Comparison of ENCODE assay signal across 30 mouse cellular contexts in the genomic region with DNA sequence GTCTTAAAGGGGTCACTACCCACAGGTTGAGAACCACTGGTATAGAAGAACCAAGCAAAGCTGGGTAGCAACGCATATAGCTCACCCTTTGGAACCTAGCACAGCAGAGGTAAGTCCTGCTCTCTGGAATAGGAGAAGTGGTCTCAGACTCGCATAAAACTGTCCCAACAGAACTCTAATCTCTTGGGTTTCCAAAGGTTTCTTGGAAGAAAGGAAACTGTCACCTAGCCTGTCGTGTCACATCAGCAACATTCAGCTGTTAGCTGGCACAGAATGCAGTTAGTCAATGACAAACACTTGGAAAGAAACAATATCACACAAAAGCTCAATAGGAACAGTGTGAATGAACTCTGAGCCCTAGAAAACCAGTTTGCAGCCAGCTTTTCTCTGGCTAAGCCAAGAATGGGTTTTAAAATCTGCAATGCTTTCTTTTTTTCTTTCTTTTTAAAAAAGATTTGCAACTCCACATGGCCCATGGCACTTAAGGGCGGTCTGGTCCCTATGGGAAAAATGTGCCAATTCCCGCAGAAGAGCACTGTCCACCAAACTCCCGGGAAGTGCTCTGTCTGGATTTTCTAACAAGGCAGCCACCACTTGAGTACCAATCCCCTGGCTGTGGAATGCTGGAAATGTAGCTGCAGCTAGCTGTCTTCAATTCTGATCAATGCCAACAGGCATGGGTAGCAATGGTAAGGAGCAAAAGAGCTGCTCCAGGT. TPM values are rescaled to one million over a fixed set of nuclear protein-coding genes. Genes with fewer than 3 reads are reported as not detected.
DNase-seq lines count a peak whose midpoint lies in the region; ATAC-seq and TF ChIP-seq lines count a peak whose summit lies in the region.
"Had no signal": no experiment of that assay in that cellular context is flagged by ENCODE, and none has a peak within 500 bp of the region (broad histone marks: within the 10 kb centered on the region; RNA-seq: fewer than 3 reads in every experiment).

No protein-coding gene starts in this region.

- H3K9me3 ChIP-seq in forebrain, embryonic 10.5 days, result no peaks in the 10 kb centered on the region
- no peaks in the 10 kb centered on the region for H3K9me3 ChIP-seq in forebrain, embryonic 11.5 days (ENCODE audit: control insufficient read depth, low read length)
- H3K9me3 ChIP-seq in forebrain, embryonic 12.5 days, result no peaks in the 10 kb centered on the region
- H3K9me3 ChIP-seq in forebrain, postnatal 0 days (ENCODE audit: low read length), result no peaks in the 10 kb centered on the region
- H3K9me3 ChIP-seq: G1E; heart, embryonic 10.5 days; heart, embryonic 15.5 days; hindbrain, embryonic 12.5 days; limb, embryonic 13.5 days; liver, embryonic 13.5 days had no signal

- H3K79me2 ChIP-seq in liver, adult 2 months (ENCODE audit: control insufficient read depth, insufficient read depth, low read length), result no peaks in the 10 kb centered on the region

- no peak for TF ChIP-seq POLR2A in liver, adult 2 months (IDR thresholded peaks at IDR 0.05; ENCODE audit: extremely low read depth, insufficient read depth, low read length)

- WGBS in forebrain, embryonic 10.5 days, result 72% methylated on average over 6 of the region's 6 CpGs
- WGBS in forebrain, embryonic 11.5 days, result 59% methylated on average over 6 of the region's 6 CpGs
- WGBS in liver, adult 2 months, result 67% methylated on average over 6 of the region's 6 CpGs
- 41% methylated on average over 6 of the region's 6 CpGs for WGBS in forebrain, embryonic 12.5 days
- WGBS in forebrain, postnatal 0 days, result 31% methylated on average over 6 of the region's 6 CpGs

- DNase-seq in forebrain, embryonic 10.5 days (ENCODE audit: extremely low spot score, low spot score), result no peak
- no peak for DNase-seq in forebrain, embryonic 11.5 days (ENCODE audit: low spot score)
- DNase-seq in liver, adult 2 months (ENCODE audit: extremely low read depth, low read depth, low spot score), result peak; percentile 66
- no peak for DNase-seq in liver
- no peak for DNase-seq in forebrain, postnatal 0 days
- no peak for DNase-seq in spleen, postnatal 10 days (ENCODE audit: low spot score in 2 of 2)
- DNase-seq: adrenal gland, adult 8-10 months; cerebellum, adult 8-10 months; cerebellum, postnatal 25 days; gastrocnemius, postnatal 10 days; heart, postnatal 36 days; kidney, postnatal 14 days; liver, embryonic 13.5 days; lung, adult 18-20 months; right cerebral cortex, postnatal 4 days; thymus, adult 2 months; thymus, postnatal 36 days had no signal

- peak overlapping the region; percentile 36; the same call in 1 of the 2 replicates for H3K27ac ChIP-seq in forebrain, embryonic 10.5 days
- no peak overlapping the region for H3K27ac ChIP-seq in forebrain, embryonic 11.5 days (ENCODE audit: low read depth, low read length)
- H3K27ac ChIP-seq in liver, adult 2 months (replicated peaks; ENCODE audit: insufficient read depth, low read depth, low read length), result no peak overlapping the region
- H3K27ac ChIP-seq in forebrain, embryonic 12.5 days, result peak overlapping the region; percentile 60
- H3K27ac ChIP-seq in forebrain, postnatal 0 days (ENCODE audit: low read depth, low read length), result no peak overlapping the region
- H3K27ac ChIP-seq: heart, embryonic 10.5 days; heart, embryonic 15.5 days; hindbrain, embryonic 12.5 days; hindbrain, postnatal 0 days; left cerebral cortex, adult 2 months; limb, embryonic 13.5 days; liver, embryonic 13.5 days; macrophage had no signal

- H3K4me3 ChIP-seq in forebrain, embryonic 10.5 days, result no peak overlapping the region
- H3K4me3 ChIP-seq in forebrain, embryonic 11.5 days (ENCODE audit: low read depth, low read length), result no peak overlapping the region
- H3K4me3 ChIP-seq in liver, adult 2 months (ENCODE audit: insufficient read depth, low read depth, low read length), result no peak overlapping the region
- H3K4me3 ChIP-seq in forebrain, embryonic 12.5 days (replicated peaks), result no peak overlapping the region
- H3K4me3 ChIP-seq in forebrain, postnatal 0 days (ENCODE audit: low read depth, low read length), result no peak overlapping the region
- H3K4me3 ChIP-seq: heart, embryonic 10.5 days; heart, embryonic 15.5 days; hindbrain, embryonic 12.5 days; left cerebral cortex, adult 2 months; limb, embryonic 13.5 days; liver, embryonic 13.5 days had no signal

- peaks cover 78% of the 10 kb centered on the region for H3K36me3 ChIP-seq in forebrain, embryonic 10.5 days (replicated peaks)
- no peaks in the 10 kb centered on the region for H3K36me3 ChIP-seq in forebrain, embryonic 11.5 days (ENCODE audit: control insufficient read depth, insufficient read depth, low read length)
- H3K36me3 ChIP-seq in liver, adult 2 months (ENCODE audit: control insufficient read depth, insufficient read depth, low read length), result peaks cover 29% of the 10 kb centered on the region
- H3K36me3 ChIP-seq in forebrain, embryonic 12.5 days (replicated peaks), result peaks cover 50% of the 10 kb centered on the region
- H3K36me3 ChIP-seq in forebrain, postnatal 0 days (ENCODE audit: insufficient read depth), result peaks cover 34% of the 10 kb centered on the region

- H3K4me2 ChIP-seq in forebrain, embryonic 11.5 days (ENCODE audit: low read depth, low read length, severe bottlenecking), result no peak overlapping the region
- H3K4me2 ChIP-seq in forebrain, embryonic 12.5 days, result no peak overlapping the region
- H3K4me2 ChIP-seq in forebrain, postnatal 0 days (ENCODE audit: low read depth), result no peak overlapping the region
- H3K4me2 ChIP-seq: heart, embryonic 15.5 days; hindbrain, embryonic 12.5 days; limb, embryonic 13.5 days; liver, embryonic 13.5 days had no signal

- H3K9ac ChIP-seq in forebrain, embryonic 11.5 days (ENCODE audit: low read length), result no peak overlapping the region
- no peak overlapping the region for H3K9ac ChIP-seq in liver, adult 2 months (ENCODE audit: low read depth, low read length)
- H3K9ac ChIP-seq in forebrain, embryonic 12.5 days, result no peak overlapping the region; the same call in 1 of the 2 replicates
- no peak overlapping the region for H3K9ac ChIP-seq in forebrain, postnatal 0 days
- H3K9ac ChIP-seq: heart, embryonic 15.5 days; hindbrain, embryonic 12.5 days; limb, embryonic 13.5 days; liver, embryonic 13.5 days had no signal

- no peak for TF ChIP-seq CTCF in liver, adult 2 months (IDR thresholded peaks at IDR 0.05; ENCODE audit: low read depth, low read length)
- 0 out of 2 replicates have a peak, but pooled peaks have one; percentile 5 for TF ChIP-seq CTCF in forebrain, postnatal 0 days (IDR thresholded peaks at IDR 0.05; ENCODE audit: low read depth)

- no peak for ATAC-seq in forebrain, embryonic 11.5 days (replicated peaks; ENCODE audit: low FRiP score)
- ATAC-seq in forebrain, embryonic 12.5 days (ENCODE audit: low FRiP score), result no peak
- ATAC-seq in forebrain, postnatal 0 days, result no peak
- no peak for ATAC-seq in monocyte, adult 5-6 weeks (replicated peaks; ENCODE audit: insufficient number of reproducible peaks, low FRiP score, low TSS enrichment, poor library complexity, severe bottlenecking)
- ATAC-seq: hindbrain, postnatal 0 days; intestine, postnatal 0 days; lung, postnatal 0 days had no signal

- H3K27me3 ChIP-seq in forebrain, embryonic 10.5 days (ENCODE audit: poor library complexity, severe bottlenecking), result no peaks in the 10 kb centered on the region
- no peaks in the 10 kb centered on the region for H3K27me3 ChIP-seq in forebrain, embryonic 11.5 days (ENCODE audit: control insufficient read depth, insufficient read depth, low read length)
- no peaks in the 10 kb centered on the region for H3K27me3 ChIP-seq in liver, adult 2 months (ENCODE audit: control insufficient read depth, insufficient read depth, low read length)
- no peaks in the 10 kb centered on the region for H3K27me3 ChIP-seq in forebrain, embryonic 12.5 days
- no peaks in the 10 kb centered on the region for H3K27me3 ChIP-seq in forebrain, postnatal 0 days (ENCODE audit: insufficient read depth, low read length)
- H3K27me3 ChIP-seq: CH12.LX; heart, embryonic 15.5 days; hindbrain, embryonic 12.5 days; limb, embryonic 13.5 days; liver, embryonic 13.5 days had no signal

- H3K4me1 ChIP-seq in forebrain, embryonic 10.5 days, result no peaks in the 10 kb centered on the region; the same call in 1 of the 2 replicates
- H3K4me1 ChIP-seq in forebrain, embryonic 11.5 days (replicated peaks; ENCODE audit: control insufficient read depth, insufficient read depth, low read length), result 0 out of 2 replicates have a peak, but pooled peaks cover 2% of the 10 kb centered on the region
- H3K4me1 ChIP-seq in liver, adult 2 months (ENCODE audit: control insufficient read depth, insufficient read depth, low read length), result peaks cover 2% of the 10 kb centered on the region; the same call in 1 of the 2 replicates
- peaks cover 10% of the 10 kb centered on the region for H3K4me1 ChIP-seq in forebrain, embryonic 12.5 days
- H3K4me1 ChIP-seq in forebrain, postnatal 0 days (ENCODE audit: insufficient read depth), result no peaks in the 10 kb centered on the region
- H3K4me1 ChIP-seq: hindbrain, embryonic 12.5 days; limb, embryonic 13.5 days; liver, embryonic 13.5 days had no signal

RNA-seq across cellular contexts. Expression of a gene that starts 17.9 kb away (rescaled TPM):
- polyA plus RNA-seq in forebrain, embryonic 10.5 days (2016; fragmentation: Nextera tagmentation; extraction: Ambion mirVana), result 18.4 and 20.5 TPM in 2 replicates
- polyA plus RNA-seq in forebrain, embryonic 11.5 days (2014; fragmentation: Nextera tagmentation; extraction: Ambion mirVana), result 20.3 and 22.2 TPM in 2 replicates
- total RNA-seq in liver, adult 2 months (2014; rRNA removed), result 41.4 and 48.1 TPM in 2 replicates
- 43.1 and 54.7 TPM in 2 replicates for polyA plus RNA-seq in liver, adult 2 months (2012; rRNA removed)
- 18.4 and 20.6 TPM in 2 replicates for polyA plus RNA-seq in forebrain, embryonic 12.5 days (2016; fragmentation: Nextera tagmentation; extraction: Ambion mirVana)
- total RNA-seq in forebrain, postnatal 0 days (2014; rRNA removed), result 49.2 and 54.3 TPM in 2 replicates
- polyA plus RNA-seq in forebrain, postnatal 0 days (2015; fragmentation: Nextera tagmentation; extraction: Ambion mirVana), result 49.2 and 50.6 TPM in 2 replicates
- 72.1 to 103 TPM (median 100 TPM) in 3 replicates for total RNA-seq in monocyte, adult 5-6 weeks (2017)

RNA-seq across cellular contexts. Expression of a gene that starts 42.5 kb away (rescaled TPM):
- 44.0 and 47.1 TPM in 2 replicates for polyA plus RNA-seq in forebrain, embryonic 10.5 days (2016; fragmentation: Nextera tagmentation; extraction: Ambion mirVana)
- 39.6 and 39.9 TPM in 2 replicates for polyA plus RNA-seq in forebrain, embryonic 11.5 days (2014; fragmentation: Nextera tagmentation; extraction: Ambion mirVana)
- 41.1 and 42.9 TPM in 2 replicates for total RNA-seq in liver, adult 2 months (2014; rRNA removed)
- polyA plus RNA-seq in liver, adult 2 months (2012; rRNA removed), result 25.9 TPM in 2 replicates
- 38.7 and 42.0 TPM in 2 replicates for polyA plus RNA-seq in forebrain, embryonic 12.5 days (2016; fragmentation: Nextera tagmentation; extraction: Ambion mirVana)
- 25.1 and 32.1 TPM in 2 replicates for total RNA-seq in forebrain, postnatal 0 days (2014; rRNA removed)
- 12.8 and 15.5 TPM in 2 replicates for polyA plus RNA-seq in forebrain, postnatal 0 days (2015; fragmentation: Nextera tagmentation; extraction: Ambion mirVana)
- total RNA-seq in monocyte, adult 5-6 weeks (2017), result 17.4 to 58.4 TPM (median 36.9 TPM) in 3 replicates

RNA-seq across cellular contexts. Expression of a gene that starts 42.5 kb away (rescaled TPM):
- 60.6 and 65.2 TPM in 2 replicates for polyA plus RNA-seq in forebrain, embryonic 10.5 days (2016; fragmentation: Nextera tagmentation; extraction: Ambion mirVana)
- 59.1 and 71.9 TPM in 2 replicates for polyA plus RNA-seq in forebrain, embryonic 11.5 days (2014; fragmentation: Nextera tagmentation; extraction: Ambion mirVana)
- total RNA-seq in liver, adult 2 months (2014; rRNA removed), result 30.4 and 37.3 TPM in 2 replicates
- polyA plus RNA-seq in liver, adult 2 months (2012; rRNA removed), result 12.9 and 15.3 TPM in 2 replicates
- 54.8 and 63.2 TPM in 2 replicates for polyA plus RNA-seq in forebrain, embryonic 12.5 days (2016; fragmentation: Nextera tagmentation; extraction: Ambion mirVana)
- total RNA-seq in forebrain, postnatal 0 days (2014; rRNA removed), result 48.6 and 77.5 TPM in 2 replicates
- 43.5 and 52.1 TPM in 2 replicates for polyA plus RNA-seq in forebrain, postnatal 0 days (2015; fragmentation: Nextera tagmentation; extraction: Ambion mirVana)
- total RNA-seq in monocyte, adult 5-6 weeks (2017), result 339 to 542 TPM (median 450 TPM) in 3 replicates

Comparison
In these comparisons a context has a peak if more than half of its experiments do, and no peak if none do; other contexts are left out.
1. H3K27ac ChIP-seq: peak in forebrain, embryonic 10.5 days (single experiment) and forebrain, embryonic 12.5 days (single experiment); none in forebrain, embryonic 11.5 days (single experiment), liver, adult 2 months (single experiment) and forebrain, postnatal 0 days (single experiment).